Mouse (Mus musculus) lung, postnatal 4 days (tissue): ENCODE data around the gene Cic.
"Not testable (repeated sequence)": the region's sequence is repeated elsewhere in the genome, so short reads cannot be mapped to it uniquely, and the experiment has no call there.

Experiments
- DNase-seq, 2 experiments: peaks; one replicate each; pipeline ENCODE4 v3.0.0; 2021

Gene Cic

DNA sequence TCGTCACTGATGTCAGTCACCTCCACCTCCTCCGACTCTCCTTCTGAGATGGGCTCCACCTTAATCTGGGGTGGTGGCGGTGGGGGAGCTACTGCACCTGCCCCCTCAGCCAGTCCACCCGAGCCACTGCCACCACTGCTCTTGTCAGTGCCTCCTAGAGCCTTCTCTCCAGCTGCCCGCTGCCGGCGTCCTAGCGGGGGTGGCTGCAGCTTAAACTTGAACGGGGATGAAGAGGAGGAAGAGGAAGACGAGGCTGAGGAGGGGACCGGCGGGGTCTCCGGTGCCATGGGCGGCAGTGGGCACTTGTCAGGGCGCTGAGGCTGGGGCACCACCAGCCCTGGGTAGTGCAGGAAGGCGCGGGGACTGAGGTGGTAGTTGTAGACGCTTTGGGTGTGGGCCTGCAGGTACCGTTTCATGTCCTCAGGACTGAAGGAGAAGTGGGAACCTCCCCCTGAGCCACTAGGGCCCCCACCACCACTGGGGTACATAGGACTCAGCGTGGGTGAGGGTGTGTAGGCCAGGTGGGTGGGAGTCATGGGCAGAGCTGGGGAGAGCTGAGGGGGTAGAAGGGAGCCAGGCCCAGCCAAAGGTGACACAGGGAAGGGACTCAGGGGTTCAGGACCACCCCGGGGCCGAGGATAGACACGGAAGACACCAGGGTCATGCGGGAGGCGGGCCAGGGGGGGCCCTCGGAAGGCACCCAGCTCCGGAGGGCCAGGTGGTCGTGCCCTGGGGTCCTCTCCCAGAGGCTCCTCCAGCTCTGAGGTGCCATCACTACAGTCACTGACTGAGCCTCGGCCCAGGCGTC lies 22.7 kb upstream of the Cic start:
- no peak for DNase-seq

DNA sequence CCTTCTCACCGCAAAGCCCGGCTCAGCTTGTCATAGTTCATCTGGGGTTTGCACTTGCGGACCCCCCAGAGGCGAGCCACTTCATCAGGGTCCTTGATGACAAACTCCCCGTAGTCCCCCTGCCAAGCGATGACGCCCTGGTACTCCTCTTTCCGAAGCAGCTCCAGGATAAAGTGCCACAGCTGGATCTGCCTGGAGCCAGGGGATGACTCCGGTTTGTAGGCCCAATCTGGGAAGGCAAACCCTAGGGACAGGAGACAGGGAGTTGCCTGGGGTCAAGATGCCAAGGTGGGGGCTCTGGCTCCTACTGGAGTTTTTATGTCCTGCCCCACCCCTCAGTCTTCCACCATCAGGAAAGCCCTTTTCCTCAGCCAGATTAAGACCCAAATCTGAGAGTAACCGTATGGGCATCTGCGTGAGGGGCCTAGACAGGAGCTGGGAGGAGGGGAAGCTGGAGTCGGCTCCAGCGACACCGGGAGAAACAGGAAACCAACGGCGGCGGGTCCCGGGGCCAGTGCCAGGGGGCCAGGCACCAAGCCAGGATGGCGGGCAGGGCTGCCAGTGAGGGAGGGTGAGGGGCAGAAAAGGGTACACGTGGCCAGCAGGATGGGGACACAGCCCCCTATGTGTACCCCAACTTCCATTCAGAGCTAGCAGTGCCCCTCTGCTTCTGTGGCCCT lies 21.3 kb upstream of the Cic start:
- peak; percentile 80 to 83 for DNase-seq

DNA sequence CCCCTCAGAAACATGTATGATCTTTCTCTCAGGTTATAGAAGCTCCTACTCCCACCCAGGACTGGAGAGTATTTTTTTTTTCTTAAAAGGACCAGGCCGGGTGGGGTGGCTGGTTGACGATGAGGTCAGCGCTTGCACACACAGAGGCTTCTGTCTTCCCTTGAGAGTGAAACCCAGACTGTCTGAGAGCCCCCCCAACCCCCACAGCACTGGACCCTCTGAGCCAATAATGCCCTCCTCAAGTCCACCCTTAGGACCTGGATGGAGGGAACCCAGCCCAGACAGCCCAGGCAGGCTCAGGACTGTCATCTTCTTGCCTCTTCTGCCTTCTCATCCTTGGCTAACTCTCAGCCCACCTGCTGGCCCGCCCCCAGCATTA lies 20.8 kb upstream of the Cic start:
- DNase-seq: peak in 1 of 2 experiments; percentile 48

DNA sequence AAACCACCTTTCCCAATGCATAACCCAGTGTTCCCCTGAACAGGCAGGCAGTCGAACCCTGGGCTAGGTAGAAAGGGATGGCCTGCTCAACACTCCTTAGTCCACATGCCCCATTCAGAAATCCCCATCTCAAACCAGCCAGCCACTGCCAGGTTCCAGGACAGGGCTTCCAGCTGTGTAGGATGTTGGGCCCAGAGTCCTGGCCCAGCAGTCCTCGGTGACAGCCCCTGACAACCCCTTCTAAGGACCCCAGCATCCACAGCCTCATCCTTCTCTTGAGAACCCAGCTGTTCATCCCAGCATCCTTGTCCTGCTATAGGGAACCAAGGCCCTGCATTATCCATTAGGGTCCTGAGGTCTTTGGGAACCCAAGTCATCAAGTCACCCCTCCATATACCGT lies 20.0 kb upstream of the Cic start:
- no peak for DNase-seq

DNA sequence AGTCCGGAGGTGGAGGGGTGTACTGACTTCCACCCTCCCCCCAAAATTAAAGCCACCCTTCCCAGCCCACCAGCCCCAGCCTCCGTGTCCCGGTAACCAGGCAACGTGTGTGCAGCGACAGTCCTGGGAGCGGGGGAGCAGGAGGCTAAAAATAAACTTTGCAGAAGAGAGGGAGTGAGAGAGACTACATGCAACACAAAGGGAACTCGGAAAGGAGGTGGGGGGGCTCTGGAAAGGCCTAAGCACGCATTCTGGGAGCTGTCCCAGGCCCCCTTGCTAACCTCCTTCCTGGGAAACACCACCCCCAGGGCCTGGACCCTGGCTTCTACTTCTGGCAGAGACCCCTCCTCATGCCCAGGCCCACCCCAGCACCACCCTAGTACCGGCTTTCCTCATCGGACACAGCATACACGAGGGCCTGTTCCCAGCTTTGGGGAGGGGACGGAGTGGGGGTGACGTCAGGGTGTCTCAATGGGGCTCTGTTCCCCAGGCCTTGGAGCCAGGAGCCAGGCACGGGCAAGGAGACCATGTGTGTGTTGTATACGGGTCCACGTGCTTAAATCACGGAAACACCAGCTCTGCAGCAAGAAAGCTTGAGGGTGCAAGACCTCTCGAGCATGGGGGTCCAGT lies 19.4 kb upstream of the Cic start:
- peak; percentile 54 to 69 for DNase-seq

DNA sequence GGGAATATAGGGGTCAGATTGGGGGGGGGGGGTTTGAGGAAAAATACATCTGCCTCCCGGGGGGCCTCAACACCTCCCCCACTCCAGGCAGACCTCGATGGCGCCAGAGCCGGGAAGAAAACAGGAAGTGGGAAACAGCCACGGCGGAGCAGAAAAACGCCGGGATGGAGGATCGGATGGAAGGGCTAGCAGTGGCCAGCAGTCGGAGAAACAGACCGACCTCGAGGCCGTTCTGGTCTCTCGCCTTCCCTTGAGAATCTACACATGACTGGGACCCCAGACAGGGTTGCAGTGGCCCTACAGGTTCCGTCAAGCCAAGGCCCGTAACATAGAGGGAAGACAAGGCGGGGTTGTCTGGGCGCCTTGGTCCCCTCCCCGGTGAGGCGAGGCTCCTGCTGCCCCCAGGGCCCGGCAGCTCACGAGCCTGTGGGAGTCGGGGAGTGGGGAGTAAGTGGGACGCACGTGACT lies 18.6 kb upstream of the Cic start:
- peak in 1 of 2 experiments; percentile 54 for DNase-seq

DNA sequence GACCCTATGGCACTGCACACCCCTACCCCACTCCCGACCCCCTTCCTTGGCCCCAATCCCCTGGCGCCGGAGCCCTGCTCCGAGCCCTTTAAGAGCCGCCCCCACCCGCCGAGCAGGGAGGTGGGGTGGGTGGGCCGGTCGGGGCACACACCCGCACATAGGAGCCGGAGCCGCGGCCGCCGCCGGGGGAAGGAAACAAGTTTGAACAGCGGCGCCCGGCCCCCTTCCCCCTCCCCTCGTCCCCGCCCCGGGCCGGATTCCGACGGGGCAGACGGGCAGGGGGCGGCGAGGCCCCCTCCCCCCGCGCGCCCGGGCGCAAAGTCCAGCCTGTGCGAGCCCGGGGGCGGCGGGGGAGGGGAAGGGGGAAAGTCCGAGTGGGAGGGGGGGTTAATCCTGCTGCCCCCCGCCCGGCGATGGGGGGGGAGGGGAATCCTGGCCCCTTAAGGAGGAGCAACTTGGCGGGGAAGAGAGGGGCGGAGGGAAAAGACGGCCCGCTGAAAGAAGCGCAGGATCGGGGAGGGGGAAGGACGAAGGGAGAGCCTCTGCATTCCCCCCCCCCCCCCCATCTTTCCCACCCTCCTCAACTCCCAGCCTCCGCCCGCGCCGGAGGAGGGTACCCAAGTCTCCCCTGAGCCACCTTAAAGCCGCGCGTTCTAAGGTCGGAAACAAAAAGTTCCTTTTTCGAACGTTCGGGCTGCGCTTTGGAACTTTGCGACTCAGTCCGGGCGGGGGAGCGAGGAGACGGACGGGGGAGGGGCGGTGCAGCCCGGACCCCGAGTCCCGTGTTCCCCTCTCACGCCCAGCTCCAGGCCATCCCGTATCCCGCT lies 18.0 kb upstream of the Cic start:
- peak; percentile 85 to 91 for DNase-seq

DNA sequence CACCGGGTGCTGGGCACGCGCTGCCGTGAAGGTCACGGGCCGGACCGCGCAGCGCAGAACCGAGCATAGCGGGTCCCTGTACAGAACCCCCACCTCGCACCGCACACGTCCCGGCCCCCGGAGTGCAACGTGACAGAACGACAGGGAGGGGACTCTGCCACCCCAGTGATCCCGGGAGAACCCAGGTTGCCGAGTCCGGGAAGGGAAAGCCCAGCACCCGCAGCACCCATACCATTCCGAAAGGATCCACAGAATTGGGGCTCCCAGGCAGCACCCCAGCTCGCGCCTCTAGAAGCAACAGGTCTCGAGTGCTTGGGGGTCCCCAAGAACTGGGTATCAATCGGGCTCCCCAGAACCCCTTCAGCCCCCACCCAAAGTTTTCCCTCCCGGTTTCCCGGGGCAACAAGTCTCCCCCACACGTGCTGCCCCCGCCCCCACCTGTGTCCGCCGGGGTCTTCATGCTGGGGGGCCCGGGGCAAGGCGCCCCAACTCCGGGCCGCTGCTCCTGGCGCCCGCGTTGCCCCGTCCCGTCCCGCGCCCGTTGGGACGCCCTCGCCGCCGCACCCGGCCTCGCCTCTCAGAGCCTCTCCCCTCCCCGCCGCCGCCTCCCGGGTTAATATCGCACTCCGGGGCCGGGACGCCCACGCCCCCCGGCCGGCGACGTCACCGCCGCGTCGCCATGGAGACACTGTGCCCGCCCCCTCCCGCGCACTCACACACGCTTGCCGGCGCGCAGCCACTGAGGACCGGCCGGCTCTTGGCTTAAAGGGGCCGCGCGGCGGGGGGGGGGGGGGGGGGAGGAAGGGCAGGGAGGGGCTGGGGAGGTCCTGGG lies 17.1 kb upstream of the Cic start, which contains the start of gene Erf:
Erf (minus strand) TSS at position 621 of the 832 bp plus-strand sequence.
- peak; percentile 97 for DNase-seq

DNA sequence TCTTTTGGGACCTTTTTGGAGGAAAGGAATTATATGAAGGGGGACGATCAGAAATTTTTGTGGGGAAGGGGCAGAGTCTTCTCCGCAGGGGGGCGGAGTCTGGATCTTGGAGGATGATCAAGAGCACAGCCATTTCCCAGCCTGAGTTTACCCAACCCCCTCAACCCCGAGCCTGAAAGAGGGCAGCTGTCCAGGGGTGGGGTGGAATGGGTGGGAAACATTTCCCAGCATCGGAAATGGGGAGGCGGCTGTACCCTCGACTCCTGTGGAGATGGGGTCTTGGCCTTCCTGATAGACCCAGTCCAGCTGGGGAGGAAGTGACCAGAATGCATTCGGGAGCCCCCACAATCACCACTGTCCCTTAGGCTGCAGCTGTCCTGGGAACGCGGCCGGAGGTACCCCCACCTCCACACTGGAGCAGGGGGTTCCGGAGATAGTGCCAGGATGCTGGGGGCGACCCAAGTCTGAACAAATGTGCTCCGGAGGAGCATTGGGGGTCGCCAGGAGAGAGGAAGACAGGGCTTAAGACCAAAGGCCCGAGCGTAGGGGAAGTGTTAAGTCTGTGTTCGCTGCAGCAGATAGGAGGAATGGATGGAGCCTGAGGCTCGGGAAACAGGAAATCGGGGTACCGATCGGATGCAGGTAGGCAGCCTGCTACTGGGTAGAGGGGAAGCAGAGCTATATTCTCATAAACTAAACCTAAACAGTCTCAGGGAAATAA lies 16.3 kb upstream of the Cic start:
- peak; percentile 81 to 87 for DNase-seq

DNA sequence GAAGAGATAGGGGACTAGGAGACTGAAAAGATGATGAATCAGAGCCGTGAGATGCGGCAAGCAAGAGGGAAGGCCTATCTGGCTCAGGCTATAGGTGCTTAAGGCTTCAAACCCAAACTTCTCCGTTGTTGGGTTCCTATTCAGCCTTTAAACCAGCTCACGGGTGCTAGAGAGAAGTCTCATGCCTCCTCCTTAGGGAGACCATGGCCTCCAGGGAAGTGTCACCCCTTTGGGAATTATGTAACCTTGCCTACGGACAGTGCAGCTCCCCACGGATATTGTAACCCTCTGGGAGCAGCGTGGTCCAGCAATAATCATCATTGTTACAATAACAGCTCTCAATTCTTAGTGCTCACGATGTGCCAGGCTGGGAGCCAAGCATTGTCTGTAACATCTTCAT lies 15.7 kb upstream of the Cic start:
- no peak for DNase-seq

DNA sequence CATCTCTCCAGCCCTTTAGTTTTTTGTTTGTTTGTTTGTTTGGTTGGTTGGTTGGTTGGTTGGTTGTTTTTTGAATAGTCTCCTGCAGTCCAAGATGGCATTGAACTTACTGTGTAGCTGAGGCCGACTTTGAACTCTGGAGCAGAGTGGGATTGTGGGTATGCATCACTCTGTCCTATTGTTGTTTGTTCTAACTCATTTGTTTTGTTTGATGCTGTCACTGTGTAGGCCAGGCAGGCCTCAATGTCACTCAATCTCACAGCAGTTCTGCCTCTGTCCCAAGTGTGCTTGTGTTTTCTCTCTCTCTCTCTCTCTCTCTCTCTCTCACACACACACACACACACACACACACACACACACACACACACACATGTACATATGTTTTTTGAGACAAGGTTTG lies 5.6 kb upstream of the Cic start:
- no peak for DNase-seq

DNA sequence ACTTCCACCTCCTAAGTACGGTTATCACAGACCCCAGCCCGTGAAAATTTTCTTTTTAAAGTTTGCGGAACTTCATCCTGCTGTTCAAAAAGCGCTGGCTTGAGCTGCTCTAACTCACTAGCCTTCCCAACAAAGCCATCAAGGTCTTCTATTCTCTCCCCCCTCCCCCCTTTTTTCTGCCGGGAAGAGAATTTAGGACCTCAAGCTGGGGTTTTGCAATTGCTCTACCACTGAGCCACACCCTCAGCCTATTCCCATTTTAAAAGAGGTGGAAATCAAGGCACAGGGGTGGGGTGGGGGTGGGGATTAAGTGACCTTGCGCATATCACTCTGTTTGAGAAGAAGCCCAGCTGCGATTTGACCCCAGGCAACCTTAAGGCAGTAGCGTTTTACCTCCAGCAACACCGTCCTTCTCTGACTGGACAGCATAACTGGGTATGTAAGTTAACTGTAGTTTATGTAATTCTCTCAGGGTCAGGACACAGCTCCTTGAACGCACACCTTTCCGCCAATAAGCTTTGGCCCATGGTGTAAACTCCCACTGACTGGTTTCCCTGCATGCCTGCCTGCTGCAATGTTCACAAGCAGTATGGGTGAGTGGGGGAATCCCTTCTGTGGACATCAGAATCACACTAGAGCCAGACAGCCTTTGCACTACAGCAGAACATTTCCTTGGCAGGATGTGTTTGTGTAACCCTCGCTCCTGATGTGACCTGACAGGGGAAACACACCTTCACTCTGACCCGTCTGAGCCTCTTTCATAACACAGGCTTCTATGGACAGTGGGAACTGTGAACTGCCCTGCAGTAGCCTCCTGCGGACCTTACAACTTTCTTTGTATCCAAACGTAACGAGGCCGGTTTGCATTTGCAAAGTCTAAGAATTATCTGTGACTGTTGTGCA lies 3.3 kb upstream of the Cic start:
- no peak for DNase-seq

DNA sequence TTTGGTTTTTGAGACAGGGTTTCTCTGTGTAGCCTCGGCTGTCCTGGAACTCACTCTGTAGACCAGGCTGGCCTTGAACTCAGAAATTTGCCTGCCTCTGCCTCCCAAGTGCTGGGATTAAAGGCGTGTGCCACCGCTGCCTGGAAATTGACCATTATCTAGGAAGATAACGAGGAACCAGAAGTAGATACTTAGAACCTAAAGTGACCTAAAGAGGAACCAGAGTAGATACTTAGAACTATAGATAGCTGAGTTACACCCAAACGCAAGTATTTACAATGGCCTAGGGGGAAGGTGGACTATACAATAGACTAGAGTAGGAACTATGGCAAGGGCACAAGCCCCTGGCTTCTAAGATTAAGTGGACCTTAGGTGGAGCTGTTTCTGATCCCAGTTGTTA lies 1.8 kb upstream of the Cic start:
- not testable (repeated sequence) for DNase-seq

DNA sequence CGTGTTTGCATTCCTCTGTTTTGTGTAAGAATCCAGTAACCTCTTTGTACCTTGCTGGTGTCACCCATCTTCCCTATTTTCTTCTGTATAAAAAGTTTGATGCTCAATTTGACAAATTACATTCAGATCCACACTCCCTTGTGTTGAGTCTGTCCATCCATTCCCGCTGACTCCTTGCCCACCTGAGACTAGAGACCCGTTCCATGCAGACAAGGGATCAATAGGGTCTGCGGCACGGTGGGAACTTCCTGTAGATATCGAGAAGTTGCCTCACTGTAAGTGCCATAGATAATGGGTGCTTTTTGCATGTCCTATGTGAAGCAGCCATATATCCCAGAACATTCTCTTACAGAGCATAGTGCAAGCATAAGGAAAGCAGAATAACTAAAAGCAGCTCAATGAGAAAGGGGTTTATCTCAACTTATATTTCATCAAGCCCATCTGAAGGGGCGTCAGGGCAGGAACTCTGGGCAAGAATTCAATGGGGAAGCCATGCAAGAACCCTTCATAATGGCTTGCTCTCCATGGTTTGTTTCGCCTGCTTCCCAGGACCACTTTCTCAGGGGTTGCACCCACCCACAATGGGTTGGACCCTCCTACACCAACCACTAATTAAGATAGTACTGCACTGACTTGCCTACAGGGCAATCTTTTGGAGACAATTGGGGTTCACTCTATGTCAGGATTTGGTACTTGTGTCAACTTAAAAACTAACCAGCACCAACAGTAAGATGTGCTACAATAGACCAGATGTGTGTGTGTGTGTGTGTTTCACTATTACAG lies 1.1 kb upstream of the Cic start:
- DNase-seq: no peak

DNA sequence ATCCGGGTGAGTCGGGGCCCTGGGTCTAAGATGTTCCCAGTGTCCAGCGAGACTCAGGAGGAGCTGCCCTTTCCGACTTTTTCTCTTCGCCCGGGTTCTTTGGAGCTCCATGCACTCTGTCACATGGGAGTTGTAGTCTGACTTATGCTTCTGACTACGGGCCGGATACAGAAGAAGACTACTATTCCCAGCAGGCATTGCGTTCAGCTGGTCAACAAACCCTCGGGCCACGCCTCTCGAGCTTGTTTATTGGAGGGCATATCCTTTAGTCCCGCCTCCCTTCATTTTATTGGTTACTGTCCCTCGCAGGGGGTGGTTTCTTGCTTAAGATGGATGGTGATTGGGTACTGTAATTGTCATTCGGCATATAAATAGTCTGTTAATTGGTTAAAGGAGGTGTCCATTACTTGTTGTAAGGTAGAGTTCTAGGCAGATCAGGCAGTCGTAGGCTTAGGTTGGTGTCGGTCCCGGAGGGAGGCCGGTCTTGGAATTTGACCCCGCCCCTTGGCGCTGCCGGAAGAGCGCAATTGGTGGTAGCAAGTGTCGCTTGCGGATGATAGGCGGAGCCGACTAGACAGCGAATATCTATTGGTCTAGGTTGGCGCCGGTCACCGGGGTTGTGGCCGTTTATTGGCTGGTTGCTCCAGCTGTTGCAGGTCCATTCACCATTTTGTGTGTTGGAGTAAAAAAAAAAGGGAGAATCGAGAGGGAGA lies 403 bp downstream of the Cic start:
- DNase-seq: peak; percentile 99 to 100

DNA sequence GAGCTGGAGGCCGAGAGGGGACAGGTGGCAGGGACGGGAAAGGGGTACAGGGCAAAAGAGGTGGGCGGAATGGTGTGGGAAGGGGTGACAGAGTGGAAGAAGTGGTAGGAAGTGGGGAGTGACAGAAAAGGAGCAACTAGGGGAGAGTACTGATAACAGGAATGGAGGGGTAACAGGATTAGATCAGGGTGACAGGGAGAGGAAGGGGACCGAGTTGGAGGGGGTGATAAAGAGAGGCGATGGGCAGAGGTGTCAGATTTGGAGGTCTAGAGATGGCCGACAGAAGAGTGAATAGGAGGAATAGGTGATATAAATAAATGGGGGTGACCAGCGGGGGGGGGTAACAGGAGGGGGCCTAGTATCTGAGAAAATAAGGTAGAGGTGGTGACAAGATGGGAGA lies 1.1 kb downstream of the Cic start:
- no peak for DNase-seq

DNA sequence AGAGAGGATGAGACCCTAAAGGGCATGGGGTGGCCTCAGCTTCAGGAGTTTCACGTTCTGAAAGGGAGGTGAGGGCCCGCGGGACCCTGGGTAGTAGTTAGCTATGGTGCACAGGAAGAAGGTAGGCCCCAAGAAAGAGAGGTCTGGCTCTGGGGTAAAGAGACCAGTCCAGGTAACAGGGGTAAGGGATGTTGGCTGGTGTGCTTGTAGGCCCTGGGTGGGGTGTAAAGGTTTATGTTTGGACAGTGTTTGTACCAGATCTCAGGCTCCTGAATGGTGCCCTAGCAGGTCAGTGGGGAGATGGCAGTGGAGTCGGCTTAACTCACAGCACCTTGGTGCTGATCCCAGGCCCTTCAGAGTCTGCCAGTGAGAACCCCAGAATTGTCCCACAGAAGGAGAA lies 1.5 kb downstream of the Cic start:
- peak in 1 of 2 experiments; percentile 14 for DNase-seq

DNA sequence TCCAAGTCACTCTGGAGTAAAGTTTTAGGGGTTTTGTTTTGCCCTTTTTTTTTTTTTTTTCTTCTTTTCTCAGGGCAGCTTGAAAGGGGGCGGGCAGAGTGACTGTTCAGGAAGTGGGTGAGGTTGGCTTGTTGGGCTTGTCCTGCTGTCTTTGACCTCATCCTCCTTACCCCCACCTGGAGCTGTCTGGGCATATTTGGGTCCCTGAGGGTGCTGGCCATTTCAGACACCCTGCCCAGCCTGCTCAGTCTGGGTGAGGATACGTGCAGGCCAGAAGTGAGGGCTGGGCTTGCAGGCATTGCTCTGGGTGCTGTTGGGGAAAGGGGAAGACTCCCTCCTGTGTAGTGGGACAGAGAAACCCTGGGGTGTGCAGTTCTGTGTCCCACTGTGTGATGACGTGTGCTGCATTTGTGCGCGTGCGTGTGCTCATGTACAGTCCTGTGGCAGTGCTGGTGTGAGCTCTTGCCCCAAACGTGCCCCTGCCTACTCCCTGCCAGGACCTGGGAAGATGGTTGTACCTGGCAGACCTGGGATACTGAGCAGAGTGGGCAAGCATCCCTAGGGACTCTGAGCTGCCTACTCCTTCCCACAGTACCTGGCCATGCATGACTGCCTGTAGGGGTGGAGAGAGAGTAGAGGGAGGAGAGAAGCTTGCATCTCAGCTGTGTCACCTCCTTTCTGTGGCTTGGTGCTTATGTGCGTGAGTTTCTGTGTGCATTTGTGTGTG lies 2.2 kb downstream of the Cic start:
- peak in 1 of 2 experiments; percentile 24 for DNase-seq
